8 mouse cellular contexts compared by ENCODE assay signal in the genomic region with DNA sequence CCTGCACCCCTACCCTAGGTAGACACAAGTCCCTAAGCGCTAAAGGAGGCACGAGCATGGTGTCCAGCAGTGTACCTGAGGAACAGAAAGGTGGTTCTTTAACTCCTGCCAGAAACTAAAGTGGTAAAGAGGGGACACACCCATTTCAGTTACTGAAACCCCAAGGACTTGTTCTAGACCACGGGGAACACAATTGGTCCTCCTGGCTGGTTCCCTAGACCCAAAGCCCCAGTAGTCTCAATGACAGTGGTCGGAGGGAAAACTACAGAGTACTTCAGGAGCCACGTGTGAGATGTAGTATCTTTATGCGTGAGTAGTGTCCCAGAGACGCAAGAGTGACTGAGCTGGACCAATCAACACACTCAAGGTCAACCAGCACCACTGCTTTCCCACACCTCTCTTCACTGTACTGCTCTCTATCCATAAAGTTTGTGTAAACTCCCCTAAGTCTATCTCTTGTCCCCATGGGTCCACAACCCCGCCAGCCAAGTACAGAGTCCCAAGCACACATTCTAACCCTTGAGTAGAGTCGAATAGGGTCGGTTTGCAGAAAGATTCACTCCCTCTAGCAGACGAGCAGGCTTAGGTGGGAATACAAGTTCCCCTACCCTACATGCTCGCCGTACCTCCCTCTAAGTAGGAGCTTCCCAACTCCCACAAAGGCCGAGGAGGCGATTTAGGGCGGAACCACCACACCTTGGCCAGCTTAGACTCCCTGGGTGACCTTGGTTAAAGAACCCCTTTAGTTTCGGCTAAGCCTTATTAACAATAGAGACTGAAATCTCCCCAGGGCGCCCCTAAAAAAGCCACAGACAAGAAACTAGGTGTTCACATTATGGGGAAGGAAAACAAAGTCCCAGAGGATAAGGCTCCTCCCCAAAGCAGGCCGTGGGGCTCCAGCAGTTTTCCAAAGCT. TPM values are rescaled to one million over a fixed set of nuclear protein-coding genes. Genes with fewer than 3 reads are reported as not detected.
A peak's percentile ranks its signal among the peaks of the same experiment; 100 is the strongest.
DNase-seq lines count a peak whose midpoint lies in the region; ATAC-seq lines count a peak whose summit lies in the region.

No protein-coding gene starts in this region.

- peaks cover 27% of the 10 kb centered on the region for H3K36me3 ChIP-seq in hindbrain, embryonic 16.5 days (ENCODE audit: control insufficient read depth, insufficient read depth, low read length)
- H3K36me3 ChIP-seq in midbrain, embryonic 15.5 days (replicated peaks) = peaks cover 23% of the 10 kb centered on the region

- DNase-seq in adrenal gland, postnatal 10 days = peak; percentile 47
- DNase-seq in adrenal gland, postnatal 4 days (ENCODE audit: low spot score in 2 of 2) = no peak
- peak; percentile 41 to 47 for DNase-seq in spleen, postnatal 10 days (ENCODE audit: low spot score in 2 of 2)
- DNase-seq in spleen, adult 18-20 months = no peak
- no peak for DNase-seq in ovary, postnatal 10 days (ENCODE audit: low spot score)
- DNase-seq in urinary bladder, postnatal 10 days (ENCODE audit: low spot score) = no peak

- H3K27ac ChIP-seq in hindbrain, embryonic 16.5 days (ENCODE audit: low read depth, low read length) = peak overlapping the region; percentile 99
- H3K27ac ChIP-seq in midbrain, embryonic 15.5 days = peak overlapping the region; percentile 97

- H3K9me3 ChIP-seq in hindbrain, embryonic 16.5 days (ENCODE audit: control insufficient read depth, low read length) = no peaks in the 10 kb centered on the region
- H3K9me3 ChIP-seq in midbrain, embryonic 15.5 days = no peaks in the 10 kb centered on the region

- peak overlapping the region; percentile 77 for H3K4me2 ChIP-seq in hindbrain, embryonic 16.5 days (ENCODE audit: low read length)
- peak overlapping the region; percentile 74 for H3K4me2 ChIP-seq in midbrain, embryonic 15.5 days

- ATAC-seq in hindbrain, embryonic 16.5 days = no peak
- no peak for ATAC-seq in midbrain, embryonic 15.5 days (replicated peaks)

- H3K4me3 ChIP-seq in hindbrain, embryonic 16.5 days (ENCODE audit: low read length) = peak overlapping the region; percentile 69
- H3K4me3 ChIP-seq in midbrain, embryonic 15.5 days = peak overlapping the region; percentile 79

- peak overlapping the region; percentile 95 for H3K9ac ChIP-seq in hindbrain, embryonic 16.5 days (ENCODE audit: low read depth, low read length)
- H3K9ac ChIP-seq in midbrain, embryonic 15.5 days = peak overlapping the region; percentile 92

- H3K4me1 ChIP-seq in hindbrain, embryonic 16.5 days (ENCODE audit: control insufficient read depth, insufficient read depth, low read depth, low read length) = peaks cover 35% of the 10 kb centered on the region
- H3K4me1 ChIP-seq in midbrain, embryonic 15.5 days = peaks cover 46% of the 10 kb centered on the region

- H3K27me3 ChIP-seq in hindbrain, embryonic 16.5 days (replicated peaks; ENCODE audit: control insufficient read depth, insufficient read depth, low read length) = no peaks in the 10 kb centered on the region
- H3K27me3 ChIP-seq in midbrain, embryonic 15.5 days (replicated peaks) = no peaks in the 10 kb centered on the region

- 5% methylated on average over 19 of the region's 19 CpGs for WGBS in hindbrain, embryonic 16.5 days
- WGBS in midbrain, embryonic 15.5 days = 5% methylated on average over 19 of the region's 19 CpGs

RNA-seq across cellular contexts. Expression of a gene that starts 7.3 kb away (rescaled TPM):
- 100 to 1,000 TPM; 100 to 114 TPM for total RNA-seq in adrenal gland, postnatal 10 days (2021)
- 100 to 1,000 TPM; 134 to 137 TPM for total RNA-seq in adrenal gland, postnatal 4 days (2021)
- polyA plus RNA-seq in hindbrain, embryonic 16.5 days (2015; fragmentation: Nextera tagmentation; extraction: Ambion mirVana) = 56.4 and 64.8 TPM in 2 replicates
- 92.2 and 97.3 TPM in 2 replicates for polyA plus RNA-seq in midbrain, embryonic 15.5 days (2015; fragmentation: Nextera tagmentation; extraction: Ambion mirVana)

RNA-seq across cellular contexts. Expression of a gene that starts 14.9 kb away (rescaled TPM):
- total RNA-seq in adrenal gland, postnatal 10 days (2021) = 1 to 10 TPM in 1 of 2 experiments, under 1 TPM in 1; 0.85 to 2.1 TPM
- total RNA-seq in adrenal gland, postnatal 4 days (2021) = 1 to 10 TPM; 2.1 to 5.8 TPM
- polyA plus RNA-seq in hindbrain, embryonic 16.5 days (2015; fragmentation: Nextera tagmentation; extraction: Ambion mirVana) = 0.16 and 0.21 TPM in 2 replicates
- polyA plus RNA-seq in midbrain, embryonic 15.5 days (2015; fragmentation: Nextera tagmentation; extraction: Ambion mirVana) = 0.15 and 0.30 TPM in 2 replicates

Comparison
In these comparisons a context has a peak if more than half of its experiments do, and no peak if none do; other contexts are left out.
1. DNase-seq: peak in adrenal gland, postnatal 10 days (single experiment) and spleen, postnatal 10 days (2 of 2); none in adrenal gland, postnatal 4 days (0 of 2), spleen, adult 18-20 months (0 of 2), ovary, postnatal 10 days (single experiment) and urinary bladder, postnatal 10 days (single experiment).